Mouse (Mus musculus): ENCODE results near the gene Rasl10a.

- TF ChIP-seq GATA1 (IDR thresholded peaks at IDR 0.05; ENCODE audit: low read length), result no peak
- no peak for TF ChIP-seq TAL1 (IDR thresholded peaks at IDR 0.05; ENCODE audit: low read length)
Measured at GRCm38 (mm10) chr11:5032706-5033105, 25.2 kb upstream of the Rasl10a start.
